Mouse (Mus musculus): ENCODE data around the gene Fadd. TPM values are rescaled to one million over a fixed set of nuclear protein-coding genes. Genes with fewer than 3 reads are reported as not detected.

Gene Fadd
- polyA plus RNA-seq (2012; rRNA removed), result 5.1 and 5.3 TPM in 2 replicates

GRCm38 (mm10) chr7:144582284-144582980 is at the start of gene Fadd:
Fadd (minus strand) TSS chr7:144582463.

GRCm38 (mm10) chr7:144553237-144554122 is 28.8 kb downstream of the Fadd start, which contains the start of gene Ppfia1:
Ppfia1 (minus strand) TSS chr7:144553729.

Other genes starting within 250 kb of the Fadd start
- gene Cttn, start 111.5 kb downstream of the Fadd start, polyA plus RNA-seq (2012; rRNA removed), result 64.2 and 74.7 TPM in 2 replicates
- gene Ppfia1, start 28.7 kb downstream of the Fadd start, polyA plus RNA-seq (2012; rRNA removed), result 16.3 and 20.6 TPM in 2 replicates
- gene Ano1, start 169.5 kb upstream of the Fadd start, polyA plus RNA-seq (2012; rRNA removed), result 21.2 and 28.6 TPM in 2 replicates

Data from stomach, adult 2 months (tissue).